Mouse (Mus musculus): ENCODE data around the gene Gm45623.

Gm45623 gene
- long read RNA-seq, experiment 1 = 0 reads
- long read RNA-seq, experiment 2 = 0 reads

GRCm38 (mm10) chr13:56753192-56753951, at the start of gene Gm45623:
Gm45623 (minus strand) TSS chr13:56753827.
- intact Hi-C loops (cut with DNase I) = loop anchor here (5.0 kb wide), 1 partner anchor 191 kb away; no protein-coding TSS in a partner anchor

- intact Hi-C loops (cut with DNase I) = no loop called here
Observed at GRCm38 (mm10) chr13:56797459-56797858, 43.8 kb upstream of the Gm45623 start.

- intact Hi-C loops (cut with DNase I) = no loop called here
Observed at GRCm38 (mm10) chr13:56795501-56795900, 41.9 kb upstream of the Gm45623 start.

DNA sequence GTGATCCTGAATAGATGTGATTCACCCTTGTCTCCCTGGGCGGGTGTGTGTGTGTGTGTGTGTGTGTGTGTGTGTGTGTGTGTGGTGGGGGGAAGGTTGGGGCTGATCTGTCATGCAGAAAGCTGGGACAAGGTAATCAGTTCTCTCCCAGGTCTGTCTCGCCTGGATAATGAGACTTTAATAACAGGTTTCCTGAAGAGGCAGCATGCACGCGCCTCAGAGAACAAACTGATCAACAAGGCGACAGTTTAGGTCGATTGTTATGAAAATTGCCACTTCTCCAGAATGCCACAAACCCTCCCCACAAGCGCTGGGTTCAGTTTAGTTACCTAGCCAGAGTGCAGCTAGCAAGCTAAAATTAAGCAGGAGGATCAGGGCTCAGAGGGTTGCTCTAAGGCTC, 40.8 kb upstream of the Gm45623 start:
- intact Hi-C loops (cut with DNase I) = no loop called here

DNA sequence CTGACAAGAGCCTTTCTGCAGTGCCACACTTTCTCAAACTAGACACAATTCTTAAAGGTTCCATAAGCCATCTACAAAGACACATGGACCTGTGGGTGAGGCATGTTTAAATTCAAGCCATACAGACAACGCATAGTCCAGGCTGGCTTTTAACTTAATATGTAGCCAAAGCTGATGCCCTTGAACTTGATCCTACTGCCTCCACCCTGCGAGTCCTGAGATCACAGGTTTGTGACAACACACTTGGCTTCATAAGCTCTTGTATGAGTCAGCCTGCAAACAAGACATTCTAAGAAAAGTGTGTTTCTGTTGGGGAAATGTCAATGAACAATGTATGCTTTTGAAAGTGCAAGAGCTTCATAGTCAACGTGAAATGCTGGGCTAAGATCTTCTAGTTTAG, 39.2 kb upstream of the Gm45623 start:
- intact Hi-C loops (cut with DNase I) = no loop called here

DNA sequence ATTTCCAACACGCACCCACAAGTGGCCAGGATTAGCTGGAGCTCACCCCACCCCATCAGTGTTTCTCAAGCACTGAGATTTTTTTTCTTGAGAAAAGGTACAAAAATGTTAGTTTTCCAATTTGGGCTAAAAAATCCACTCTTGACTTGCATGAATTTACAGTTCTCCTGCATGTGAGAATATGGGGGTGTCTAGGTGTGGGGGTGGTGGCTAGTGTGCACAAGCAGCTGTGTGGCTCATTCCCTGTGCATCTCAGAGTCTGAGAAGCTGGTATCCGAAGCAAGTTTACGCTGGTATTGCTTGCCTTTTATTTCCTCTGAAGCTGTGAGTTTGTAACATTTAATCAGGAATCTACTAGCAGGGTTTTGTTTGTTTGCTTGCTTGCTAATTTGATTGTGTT, 37.1 kb upstream of the Gm45623 start:
- intact Hi-C loops (cut with DNase I) = no loop called here

- intact Hi-C loops (cut with DNase I) = no loop called here
Observed at GRCm38 (mm10) chr13:56782621-56783020, 29.0 kb upstream of the Gm45623 start.

- intact Hi-C loops (cut with DNase I) = no loop called here
Observed at GRCm38 (mm10) chr13:56781697-56782096, 28.1 kb upstream of the Gm45623 start.

GRCm38 (mm10) chr13:56780746-56781469, 27.3 kb upstream of the Gm45623 start:
- intact Hi-C loops (cut with DNase I) = no loop called here

DNA sequence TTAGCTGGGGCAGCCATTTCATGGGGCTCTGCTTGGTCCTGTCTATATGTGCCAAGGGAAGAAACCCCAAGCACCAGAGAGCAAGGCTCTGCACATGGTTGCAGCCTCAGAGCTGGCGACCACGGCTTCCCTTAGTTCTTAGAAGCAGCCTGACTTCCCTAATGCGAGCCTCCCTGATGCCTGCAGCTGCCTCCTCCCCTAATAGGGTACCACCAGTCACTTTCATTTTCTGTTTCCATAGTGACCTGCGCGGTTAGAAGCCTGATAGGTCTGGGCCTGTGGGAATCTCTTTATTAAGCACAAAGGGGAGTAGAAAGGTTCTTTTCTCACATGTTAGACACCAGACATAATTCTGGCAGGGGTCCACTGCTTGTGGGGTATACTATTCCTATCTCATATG, 20.7 kb upstream of the Gm45623 start:
- intact Hi-C loops (cut with DNase I) = no loop called here

GRCm38 (mm10) chr13:56773262-56773870, 19.7 kb upstream of the Gm45623 start:
- intact Hi-C loops (cut with DNase I) = no loop called here

DNA sequence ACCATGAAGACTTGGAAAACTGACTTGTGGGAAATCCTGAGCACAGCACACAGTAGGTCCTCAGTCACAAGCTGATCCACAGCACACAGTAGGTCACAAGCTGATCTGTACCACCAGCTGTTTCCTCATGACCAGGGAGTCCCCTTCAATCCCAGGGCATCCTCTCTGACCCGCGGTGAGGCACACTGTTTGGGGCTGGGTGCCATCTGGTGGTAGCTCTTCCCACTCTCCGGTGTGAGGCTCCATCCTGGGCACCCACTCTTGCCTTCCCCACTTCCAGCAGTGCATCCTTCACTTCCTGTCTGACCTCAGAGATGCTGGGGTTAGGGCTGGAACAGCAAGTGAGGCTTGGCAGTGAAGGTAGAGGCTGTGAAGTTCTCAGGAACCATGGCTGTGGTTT, 19.0 kb upstream of the Gm45623 start:
- intact Hi-C loops (cut with DNase I) = no loop called here

DNA sequence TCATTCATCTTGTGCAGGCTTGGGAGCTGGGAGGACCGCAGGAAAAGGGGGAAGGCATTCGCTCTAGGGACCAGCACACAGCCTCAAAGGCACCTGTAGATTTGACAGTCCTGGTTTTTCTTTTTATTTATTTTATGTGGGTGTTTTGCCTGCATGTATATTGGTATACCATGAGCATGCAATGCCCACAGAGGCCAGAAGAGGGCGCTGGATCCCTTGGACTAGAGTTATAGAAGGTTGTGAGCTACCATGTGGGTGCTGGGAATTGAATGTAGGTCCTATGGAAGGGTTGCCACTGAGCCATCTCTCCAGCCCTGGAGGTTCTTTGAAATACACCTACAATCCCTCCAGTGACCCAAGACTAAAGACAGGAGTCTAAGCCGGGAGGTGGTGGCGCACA, 17.2 kb upstream of the Gm45623 start:
- intact Hi-C loops (cut with DNase I) = no loop called here

DNA sequence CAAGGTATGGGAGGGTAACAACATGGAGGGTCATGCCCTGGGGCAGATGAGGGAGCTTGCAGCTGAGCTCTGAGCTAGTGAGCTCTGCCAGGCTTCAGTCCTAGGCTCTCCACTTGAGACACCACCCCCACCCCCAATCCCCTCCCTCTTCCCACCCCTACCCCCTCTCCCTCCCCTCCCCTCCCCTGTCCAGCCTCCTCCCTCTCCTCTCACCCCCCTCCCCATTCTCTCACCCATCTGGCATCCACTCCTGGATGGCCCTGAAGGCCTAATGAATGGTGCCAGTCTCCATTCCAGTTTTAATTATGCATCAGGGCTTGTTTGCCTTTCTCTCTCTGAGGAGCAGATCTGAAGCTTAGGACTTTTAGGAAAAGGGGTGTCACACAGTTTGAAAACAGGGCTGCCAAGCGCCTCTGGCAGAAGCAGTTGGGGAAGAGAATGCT, 16.5 kb upstream of the Gm45623 start:
- intact Hi-C loops (cut with DNase I) = no loop called here

DNA sequence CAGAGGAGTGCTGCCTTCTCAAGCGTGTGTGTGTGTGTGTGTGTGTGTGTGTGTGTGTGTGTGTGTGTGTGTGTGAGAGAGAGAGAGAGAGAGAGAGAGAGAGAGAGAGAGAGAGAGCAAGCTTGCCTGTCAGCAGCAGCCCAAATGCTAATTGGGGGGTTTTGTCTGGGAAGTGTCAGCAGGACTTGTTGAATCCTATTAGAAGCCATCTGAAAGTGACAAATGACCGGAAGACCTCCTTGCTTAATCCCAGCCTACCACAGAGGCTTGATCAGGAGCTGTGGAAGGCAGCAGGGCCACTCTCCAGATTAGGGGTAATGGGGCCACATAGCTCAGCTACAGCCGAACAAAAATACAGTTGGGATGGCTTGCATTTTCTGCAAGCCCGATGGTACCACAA, 15.8 kb upstream of the Gm45623 start:
- intact Hi-C loops (cut with DNase I) = no loop called here

GRCm38 (mm10) chr13:56766211-56766610, 12.6 kb upstream of the Gm45623 start:
- intact Hi-C loops (cut with DNase I) = no loop called here

DNA sequence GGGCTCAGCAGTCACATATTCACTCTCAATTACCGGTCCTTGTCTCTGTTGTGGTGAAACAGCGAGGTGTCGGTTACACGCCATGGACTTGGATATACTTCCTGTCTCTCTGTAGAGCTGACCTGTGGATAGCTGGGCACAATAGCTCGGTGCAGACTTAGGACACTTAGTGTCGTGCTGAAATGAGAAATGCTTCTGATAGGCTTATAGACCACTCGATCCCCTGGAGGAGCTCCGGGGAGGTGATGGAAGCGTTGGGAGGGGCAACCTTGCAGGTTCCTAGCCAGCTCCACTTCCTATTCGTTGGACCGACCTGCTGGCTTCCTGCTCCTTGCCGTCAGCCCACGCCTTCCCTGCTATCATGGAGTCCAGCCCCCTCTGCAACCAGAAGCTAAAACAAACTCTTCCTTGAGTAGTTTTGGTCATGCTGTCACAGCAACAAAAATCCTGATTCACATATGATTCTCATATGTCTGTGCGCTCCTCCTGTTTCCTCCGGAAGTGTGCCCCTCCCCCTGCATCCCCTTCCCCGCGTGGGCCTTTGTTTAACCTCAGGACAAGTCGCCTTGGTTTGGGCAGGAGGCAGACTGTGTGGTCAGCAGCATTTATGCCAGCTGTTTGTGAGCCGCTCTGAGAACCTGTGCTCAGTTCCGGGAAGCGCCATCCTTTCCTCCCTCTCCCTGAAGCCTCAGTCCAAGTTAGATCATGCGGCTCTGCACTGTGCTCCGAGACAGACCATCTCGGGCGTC, 11.8 kb upstream of the Gm45623 start:
- intact Hi-C loops (cut with DNase I) = no loop called here

DNA sequence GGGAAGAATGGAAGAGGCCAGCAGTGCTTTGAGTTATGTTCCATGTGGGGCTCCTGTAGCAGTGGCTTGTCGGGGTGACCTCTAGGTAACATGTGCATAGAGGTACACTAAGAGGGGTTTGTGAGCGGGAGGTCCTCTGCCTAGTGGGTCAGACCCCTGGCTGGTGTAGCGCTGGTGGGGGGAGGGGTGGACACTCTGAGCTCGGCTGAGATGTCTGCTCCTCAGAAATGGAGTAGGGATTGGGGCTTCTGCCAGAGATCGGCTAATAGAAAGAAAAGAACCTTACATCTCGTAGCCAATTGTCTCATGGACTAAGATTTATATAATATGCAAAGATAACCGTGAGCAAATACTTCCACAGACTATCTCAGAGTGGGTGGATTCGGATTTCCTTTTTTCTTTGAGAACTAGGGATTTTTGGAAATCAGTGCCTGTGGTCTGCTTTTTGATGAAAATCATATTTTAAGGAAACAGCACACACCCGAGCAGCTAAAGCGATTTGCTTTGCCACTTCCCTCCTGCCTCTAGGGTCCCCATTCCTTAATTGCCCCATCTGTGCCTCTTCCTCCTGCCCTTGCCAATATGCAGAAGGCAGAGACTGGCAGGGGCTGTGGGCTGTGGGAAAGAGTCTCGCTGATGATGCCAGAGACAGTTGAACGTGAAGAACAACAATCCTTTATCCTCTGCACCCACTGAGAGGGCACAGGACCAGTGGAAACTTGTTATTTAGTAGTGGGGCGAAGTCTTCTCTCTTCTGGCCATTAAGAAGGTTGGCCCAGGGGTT, 9.0 kb upstream of the Gm45623 start:
- intact Hi-C loops (cut with DNase I) = no loop called here

- intact Hi-C loops (cut with DNase I) = loop anchor here (5.0 kb wide), 2 partner anchors 101 to 281 kb away; no protein-coding TSS in a partner anchor
Observed at GRCm38 (mm10) chr13:56758492-56758891, 4.9 kb upstream of the Gm45623 start.

DNA sequence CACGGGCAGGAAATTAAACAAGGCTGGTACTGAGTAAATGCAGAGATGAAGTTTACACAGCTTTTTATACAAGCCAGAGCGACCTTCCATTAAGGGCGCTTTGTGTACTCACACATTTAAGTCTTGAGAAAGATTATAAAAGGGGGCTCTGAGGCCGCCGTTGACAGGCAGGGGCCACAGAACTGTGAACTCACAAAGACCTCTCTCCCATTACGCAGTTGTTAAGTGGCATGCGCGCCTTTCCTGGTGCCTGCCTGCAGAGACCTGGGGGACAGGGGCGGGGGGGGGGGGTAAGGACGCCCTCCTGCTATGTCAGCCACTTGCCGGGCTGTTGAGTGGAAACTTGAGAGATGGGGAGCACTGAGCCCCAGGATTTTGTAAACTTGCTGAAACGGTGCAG, 3.6 kb upstream of the Gm45623 start:
- intact Hi-C loops (cut with DNase I) = loop anchor here (5.0 kb wide), 2 partner anchors 100 to 280 kb away; no protein-coding TSS in a partner anchor

All from adrenal gland (tissue).